Mouse (Mus musculus) left cerebral cortex, adult 2 months (tissue): ENCODE measurements around the gene Uspl1. TPM values are rescaled to one million over a fixed set of nuclear protein-coding genes. Genes with fewer than 3 reads are reported as not detected.

Source experiments
- DNase-seq, 2 experiments: peaks; one replicate each; pipeline ENCODE4 v3.0.0; 2021 to 2022; ENCODE audit warnings: low spot score in 2 of 2, mixed read lengths in 1 of 2; ENCODE audit errors: extremely low spot score in 1 of 2
- H3K27ac ChIP-seq: fragments of 200-600 bp; 2 replicates; pipeline ENCODE4 v1.8.1; 2022
- H3K4me3 ChIP-seq: fragments of 200-600 bp; 2 replicates; pipeline ENCODE4 v1.8.1; 2022
- CTCF ChIP-seq: fragments of 200-600 bp; IDR thresholded peaks from 2 replicates; pipeline ENCODE4 v1.8.1; 2022; ENCODE audit warnings: antibody characterized with exemption, mild to moderate bottlenecking, moderate library complexity
- intact Hi-C: fragments of 180-260 bp; cut with DNase I; formaldehyde crosslinking; loops from one replicate; pipeline ENCODE4 v1.15.1; 2025
- total RNA-seq, 2 experiments: library from RNA; stranded (reverse); gene quantifications; 2 replicates each; pipeline ENCODE4 v1.2.3; 2021

The Uspl1 gene
- total RNA-seq, 2 experiments from 2014 or later = 40.6 to 44.1 TPM

DNA sequence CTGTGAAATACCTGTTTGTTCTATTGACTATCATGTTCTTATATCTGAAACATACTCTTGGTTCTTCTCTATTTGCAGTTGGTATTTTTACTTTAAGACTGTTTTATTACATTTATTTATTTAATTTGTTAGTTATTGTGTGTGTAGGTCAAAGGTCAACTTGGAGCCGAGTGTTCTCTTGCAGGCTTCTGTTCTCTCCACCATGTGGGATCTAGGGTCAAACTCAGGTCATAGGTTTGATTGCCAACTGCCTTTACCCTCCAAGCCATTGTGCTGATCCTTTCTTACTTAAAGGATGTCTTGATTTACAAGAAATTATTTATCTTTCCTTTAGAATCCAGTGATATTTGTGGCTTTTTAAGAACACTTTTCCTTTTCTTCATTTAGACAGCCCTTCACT lies 12.5 kb downstream of the Uspl1 start:
- no peak for TF ChIP-seq CTCF

GRCm38 (mm10) chr5:149198782-149199181 lies 14.6 kb downstream of the Uspl1 start:
- intact Hi-C loops = no loop called here
- no peak for TF ChIP-seq CTCF
- H3K4me3 ChIP-seq = no peak overlapping the region
- no peak overlapping the region for H3K27ac ChIP-seq
- no peak for DNase-seq

More for the DNA sequence above, 12.5 kb downstream of the Uspl1 start:
- no peak overlapping the region for H3K4me3 ChIP-seq
- no peak for DNase-seq
- intact Hi-C loops = no loop called here
- no peak overlapping the region for H3K27ac ChIP-seq

DNA sequence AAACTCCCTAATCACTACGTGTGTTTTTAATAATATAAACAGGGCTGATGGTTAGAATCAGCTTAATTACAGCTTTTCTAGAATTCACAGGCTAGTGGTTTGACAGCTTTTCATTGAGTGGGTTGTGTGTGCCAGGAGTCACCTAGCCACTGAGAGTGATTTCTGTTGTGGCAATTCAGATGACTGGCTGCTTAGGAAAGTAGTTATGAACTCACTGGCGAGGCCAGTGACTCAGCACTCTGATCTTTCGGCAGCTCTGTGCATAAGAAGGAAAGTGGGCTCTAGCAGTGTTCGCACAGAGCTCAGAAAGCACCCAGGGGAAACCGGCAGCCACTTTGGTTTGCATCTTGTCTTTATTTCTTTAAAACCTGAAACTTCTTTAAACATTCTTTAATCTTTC lies 18.8 kb downstream of the Uspl1 start:
- DNase-seq = no peak
- intact Hi-C loops = no loop called here
- Histone ChIP-seq H3K27ac (no peak overlapping the region; the same call in 1 of the 2 replicates), H3K4me3 (no peak overlapping the region)
- no peak for TF ChIP-seq CTCF

DNA sequence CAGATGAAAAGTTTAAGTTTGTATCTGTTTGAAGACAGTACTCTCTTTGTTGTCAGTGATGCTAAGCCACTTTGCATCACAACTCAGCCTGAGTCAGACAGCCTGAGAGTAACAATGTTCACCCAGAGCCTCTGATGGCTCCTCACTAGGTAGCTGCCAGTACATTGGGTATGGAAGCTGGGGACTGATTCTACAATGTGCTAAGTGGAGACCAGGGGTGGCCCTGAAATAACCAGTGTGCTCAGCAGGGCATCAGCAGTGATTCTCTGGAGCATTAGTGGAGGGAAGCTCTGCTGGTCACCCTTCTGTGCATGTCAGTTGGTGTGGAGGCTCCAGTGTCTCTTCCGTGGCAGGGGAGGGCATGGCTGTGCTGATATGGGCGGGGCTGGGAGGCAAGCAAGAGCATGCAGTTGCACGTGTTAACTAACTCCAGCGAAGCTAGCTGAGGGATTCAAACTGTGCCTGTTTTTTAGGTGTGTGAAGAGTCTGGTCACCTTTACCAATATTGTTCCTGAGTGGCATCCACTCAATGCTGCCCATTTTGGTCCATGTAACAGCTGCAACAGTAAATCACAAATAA lies 19.7 kb downstream of the Uspl1 start:
- TF ChIP-seq CTCF = no peak
- no peak for DNase-seq
- H3K4me3 ChIP-seq = no peak overlapping the region
- no peak overlapping the region for H3K27ac ChIP-seq
- intact Hi-C loops = no loop called here

DNA sequence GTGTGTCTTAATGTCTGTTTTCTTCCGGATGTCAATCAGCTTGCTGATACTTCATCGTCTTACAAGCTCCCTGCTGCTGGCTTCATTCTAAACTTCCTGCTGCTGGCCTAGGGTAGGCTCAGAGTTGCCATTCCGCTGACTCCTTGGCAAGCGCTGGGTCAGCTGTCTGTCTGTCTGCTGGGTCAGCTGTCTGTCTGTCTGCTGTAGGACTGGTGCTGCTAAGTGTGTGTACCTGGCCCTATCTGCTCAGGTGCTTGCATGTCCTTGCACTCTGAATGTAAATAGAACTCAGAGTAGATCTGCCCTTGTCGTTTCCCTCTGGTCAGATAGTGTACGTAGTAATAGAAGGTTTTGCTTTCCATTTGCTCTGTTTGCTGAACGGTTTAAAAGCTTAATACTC lies 20.7 kb downstream of the Uspl1 start:
- intact Hi-C loops = loop anchor here (5.0 kb wide), 1 partner anchor 132 kb away; no protein-coding TSS in a partner anchor
- no peak overlapping the region for H3K27ac ChIP-seq
- no peak for TF ChIP-seq CTCF
- H3K4me3 ChIP-seq = no peak overlapping the region
- no peak for DNase-seq

- no peak for DNase-seq
- Histone ChIP-seq H3K27ac (no peak overlapping the region), H3K4me3 (no peak overlapping the region)
- no peak for TF ChIP-seq CTCF
- intact Hi-C loops = loop anchor here (5.0 kb wide), 1 partner anchor 132 kb away; no protein-coding TSS in a partner anchor
Observed at GRCm38 (mm10) chr5:149205265-149205664, 21.1 kb downstream of the Uspl1 start.

DNA sequence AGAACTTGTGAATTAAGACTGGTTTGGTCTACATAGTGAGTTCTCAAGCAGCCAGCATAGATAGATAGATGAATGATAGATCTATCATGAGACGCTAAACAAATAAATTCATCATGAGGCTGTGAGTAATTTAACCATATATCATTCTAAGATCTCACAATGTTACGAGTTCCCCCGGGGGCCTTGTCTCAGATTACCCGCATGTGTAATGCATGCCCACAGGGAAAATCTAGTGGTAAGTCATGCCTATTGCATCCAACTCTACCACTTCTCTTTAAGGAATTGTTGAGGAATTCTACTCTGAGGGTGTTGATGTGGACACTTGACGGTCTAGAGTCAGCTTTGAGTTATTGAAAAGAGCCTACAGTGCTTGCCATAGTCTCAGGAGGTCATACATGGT lies 22.1 kb downstream of the Uspl1 start:
- TF ChIP-seq CTCF = no peak
- DNase-seq = no peak
- intact Hi-C loops = loop anchor here (5.0 kb wide), 1 partner anchor 131 kb away; no protein-coding TSS in a partner anchor

DNA sequence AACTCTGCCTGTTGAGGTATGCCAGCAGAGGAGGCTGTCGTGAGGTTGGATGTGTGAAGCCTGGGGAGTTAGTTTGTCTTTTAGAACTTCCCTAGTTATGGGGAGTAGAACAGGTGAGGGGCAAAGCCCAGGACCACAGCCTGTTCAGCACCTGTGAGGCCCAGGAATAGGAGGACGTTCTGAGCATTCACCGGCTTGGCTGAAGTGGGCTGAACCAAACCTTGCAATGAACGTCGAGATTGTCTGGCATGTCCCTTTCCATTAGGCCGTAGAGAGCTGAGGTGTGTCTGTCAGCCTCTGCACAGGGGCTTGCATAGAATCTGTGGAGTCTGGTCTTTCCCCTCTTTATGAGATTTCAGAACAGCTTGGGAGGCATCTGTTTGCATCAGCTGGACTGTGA lies 23.5 kb downstream of the Uspl1 start:
- intact Hi-C loops = loop anchor here (5.0 kb wide), 1 partner anchor 130 kb away; no protein-coding TSS in a partner anchor
- no peak overlapping the region for H3K4me3 ChIP-seq
- no peak for TF ChIP-seq CTCF
- no peak for DNase-seq
- no peak overlapping the region for H3K27ac ChIP-seq

More for the DNA sequence above, 22.1 kb downstream of the Uspl1 start:
- Histone ChIP-seq H3K4me3 (no peak overlapping the region), H3K27ac (no peak overlapping the region)

DNA sequence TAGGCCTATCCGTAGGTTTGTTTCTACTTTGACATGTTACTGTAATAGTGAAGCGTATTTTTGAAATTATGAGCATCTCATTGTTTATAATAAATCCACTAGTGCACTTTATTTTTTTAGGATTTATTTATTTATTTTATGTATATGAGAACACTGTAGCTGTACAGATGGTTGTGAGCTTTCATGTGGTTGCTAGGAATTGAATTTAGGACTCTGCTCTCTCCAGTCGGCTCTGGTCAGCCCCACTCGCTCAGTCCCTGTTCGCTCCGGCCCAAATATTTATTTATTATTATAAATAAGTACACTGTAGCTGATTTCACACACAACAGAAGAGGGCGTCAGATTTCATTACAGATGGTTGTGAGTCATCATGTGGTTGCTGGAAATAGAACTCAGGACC lies 24.6 kb downstream of the Uspl1 start:
- intact Hi-C loops = loop anchor here (5.0 kb wide), 1 partner anchor 129 kb away; no protein-coding TSS in a partner anchor
- no peak for DNase-seq
- no peak overlapping the region for H3K27ac ChIP-seq

DNA sequence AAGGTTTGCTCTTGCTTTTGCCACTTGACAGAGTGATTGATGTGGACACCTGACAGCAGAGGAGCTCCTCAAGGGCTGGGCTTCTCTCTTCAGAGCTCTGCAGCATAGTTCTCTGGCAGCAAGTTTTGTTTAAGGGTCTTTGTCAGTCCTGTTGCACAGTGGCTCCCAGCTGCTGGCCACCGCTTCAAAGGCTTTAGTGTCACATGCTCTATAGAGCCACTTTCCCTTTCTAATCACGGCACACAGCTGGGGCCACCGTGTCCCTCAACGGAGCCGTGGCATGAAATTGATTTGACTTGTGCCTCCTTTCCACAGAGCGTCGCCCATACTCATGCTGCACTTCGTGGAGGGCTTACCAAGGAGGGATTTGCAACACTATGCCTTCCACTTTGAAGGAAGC lies 25.2 kb downstream of the Uspl1 start:
- no peak for DNase-seq
- no peak for TF ChIP-seq CTCF
- intact Hi-C loops = loop anchor here (5.0 kb wide), 1 partner anchor 128 kb away; no protein-coding TSS in a partner anchor
- Histone ChIP-seq H3K4me3 (no peak overlapping the region), H3K27ac (no peak overlapping the region)

More for the DNA sequence above, 24.6 kb downstream of the Uspl1 start:
- no peak for TF ChIP-seq CTCF
- H3K4me3 ChIP-seq = no peak overlapping the region

- intact Hi-C loops = no loop called here
- no peak overlapping the region for H3K27ac ChIP-seq
- no peak for TF ChIP-seq CTCF
- DNase-seq = no peak
- no peak overlapping the region for H3K4me3 ChIP-seq
Observed at GRCm38 (mm10) chr5:149211041-149211440, 26.9 kb downstream of the Uspl1 start.

DNA sequence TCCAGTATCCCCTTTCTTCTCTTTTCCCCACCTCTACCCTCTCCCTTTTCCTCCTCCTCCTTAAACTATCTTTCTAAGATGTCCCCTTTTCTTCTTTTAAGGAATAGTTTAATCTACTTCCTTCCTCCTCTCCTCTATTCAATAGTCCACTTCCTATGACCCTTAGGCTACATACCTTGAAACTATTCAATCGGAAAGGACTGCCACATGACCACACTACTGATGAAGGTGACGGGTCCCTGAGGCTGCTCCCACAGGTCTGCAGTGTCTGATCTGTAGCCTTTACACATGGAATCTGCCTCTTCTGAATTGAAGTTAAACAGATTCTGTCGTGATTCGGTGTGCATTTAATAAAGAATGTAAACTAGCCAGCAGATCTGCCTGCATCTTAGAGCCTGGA lies 28.7 kb downstream of the Uspl1 start:
- intact Hi-C loops = no loop called here
- Histone ChIP-seq H3K4me3 (no peak overlapping the region), H3K27ac (no peak overlapping the region)
- TF ChIP-seq CTCF = no peak
- DNase-seq = no peak

- Histone ChIP-seq H3K4me3 (no peak overlapping the region), H3K27ac (no peak overlapping the region)
- DNase-seq = no peak
- no peak for TF ChIP-seq CTCF
- intact Hi-C loops = no loop called here
Observed at GRCm38 (mm10) chr5:149215540-149215939, 31.4 kb downstream of the Uspl1 start.
